Mouse (Mus musculus) cerebellum, adult 2 months (tissue): Measurements from ENCODE around the gene Ythdf1. TPM values are rescaled to one million over a fixed set of nuclear protein-coding genes. Genes with fewer than 3 reads are reported as not detected.

Experiments used
- DNase-seq, 2 experiments: peaks; one replicate each; pipeline ENCODE4 v3.0.0; 2021
- H3K27ac ChIP-seq: fragments of 200-500 bp; 2 replicates; pipeline ENCODE4 v1.5.1; 2012; ENCODE audit warnings: low read length, control low read depth, inconsistent platforms; ENCODE audit not compliant: insufficient read depth
- H3K27me3 ChIP-seq: fragments of 200-500 bp; 2 replicates; pipeline ENCODE4 v1.6.1; 2012; ENCODE audit warnings: inconsistent platforms, mild to moderate bottlenecking, low read length, moderate library complexity; ENCODE audit not compliant: control insufficient read depth, insufficient read depth
- H3K4me1 ChIP-seq: fragments of 200-500 bp; 2 replicates; pipeline ENCODE4 v1.6.1; 2011; ENCODE audit warnings: low read length; ENCODE audit not compliant: control insufficient read depth, insufficient read depth
- H3K4me3 ChIP-seq: fragments of 200-500 bp; replicated peaks from 2 replicates; pipeline ENCODE3; 2011; ENCODE audit warnings: mild to moderate bottlenecking, low read depth, low read length, control low read depth; ENCODE audit not compliant: insufficient read depth
- CTCF ChIP-seq: fragments of 200-500 bp; IDR thresholded peaks from 2 replicates; pipeline ENCODE4 v1.5.1; 2011; ENCODE audit warnings: low read depth, mild to moderate bottlenecking, control low read depth, low read length, moderate library complexity, borderline replicate concordance; ENCODE audit not compliant: insufficient read depth
- POLR2A ChIP-seq: fragments of 200-500 bp; IDR thresholded peaks from 2 replicates; pipeline ENCODE4 v1.6.1; 2011; ENCODE audit warnings: low read length, control low read depth, borderline replicate concordance; ENCODE audit not compliant: insufficient read depth
- WGBS: fragments of 180-500 bp; shearing (Covaris S2); methylation state at CpG from one replicate; pipeline ENCODE4 v1.1.7; 2018; 5-methylcytosine and 5-hydroxymethylcytosine counted together
- polyA plus RNA-seq: library from polyadenylated mRNA; depleted of rRNA; stranded (reverse); fragments of >200 nt; gene quantifications from 2 replicates; pipeline ENCODE4 v1.2.3, GENCODE M21; 2012; rRNA removed

Gene Ythdf1
- 52.3 and 59.7 TPM in 2 replicates for polyA plus RNA-seq

DNA sequence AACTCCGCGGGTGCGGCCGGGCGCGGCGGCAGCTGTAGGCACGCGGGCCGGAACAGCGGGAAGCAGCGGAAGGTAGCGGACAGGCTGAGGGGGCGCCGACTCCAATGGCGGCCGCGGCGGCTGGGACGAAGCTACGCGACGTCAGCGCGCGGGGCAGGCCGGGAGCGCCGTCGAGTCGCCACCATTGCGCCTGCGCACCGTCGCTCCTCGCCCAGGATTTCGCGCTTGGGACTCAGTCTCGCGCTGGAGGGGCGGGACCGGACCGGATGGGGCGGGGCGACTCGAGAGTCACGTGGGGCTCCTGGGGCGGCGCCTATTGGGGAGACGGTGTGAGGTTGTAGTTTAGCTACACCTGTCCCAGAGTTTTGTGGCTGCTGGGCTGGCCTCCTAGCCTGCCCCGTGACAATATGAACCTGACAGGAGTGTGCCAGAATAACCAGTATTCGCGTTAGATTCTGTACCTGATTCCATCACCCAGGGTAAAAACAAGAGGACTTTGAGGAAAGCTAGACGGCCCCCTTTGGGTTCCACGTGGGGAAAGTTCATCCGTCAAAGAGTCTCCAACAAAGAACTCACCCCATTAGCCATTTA lies at the start of gene Ythdf1:
Ythdf1 (minus strand) TSS at position 140 of the 591 bp plus-strand sequence.
- Histone ChIP-seq H3K27me3 (no peaks in the 10 kb centered on the region), H3K27ac (peak within 1 kb of the TSS; percentile 70), H3K4me1 (peaks cover 3% of the 10 kb centered on the region; the same call in 1 of the 2 replicates), H3K4me3 (peak within 1 kb of the TSS; percentile 89)
- TF ChIP-seq CTCF (no peak), POLR2A (peak; percentile 70)
- WGBS: 1% methylated on average over 56 of the region's 56 CpGs
- DNase-seq: peak; percentile 97 to 99

DNA sequence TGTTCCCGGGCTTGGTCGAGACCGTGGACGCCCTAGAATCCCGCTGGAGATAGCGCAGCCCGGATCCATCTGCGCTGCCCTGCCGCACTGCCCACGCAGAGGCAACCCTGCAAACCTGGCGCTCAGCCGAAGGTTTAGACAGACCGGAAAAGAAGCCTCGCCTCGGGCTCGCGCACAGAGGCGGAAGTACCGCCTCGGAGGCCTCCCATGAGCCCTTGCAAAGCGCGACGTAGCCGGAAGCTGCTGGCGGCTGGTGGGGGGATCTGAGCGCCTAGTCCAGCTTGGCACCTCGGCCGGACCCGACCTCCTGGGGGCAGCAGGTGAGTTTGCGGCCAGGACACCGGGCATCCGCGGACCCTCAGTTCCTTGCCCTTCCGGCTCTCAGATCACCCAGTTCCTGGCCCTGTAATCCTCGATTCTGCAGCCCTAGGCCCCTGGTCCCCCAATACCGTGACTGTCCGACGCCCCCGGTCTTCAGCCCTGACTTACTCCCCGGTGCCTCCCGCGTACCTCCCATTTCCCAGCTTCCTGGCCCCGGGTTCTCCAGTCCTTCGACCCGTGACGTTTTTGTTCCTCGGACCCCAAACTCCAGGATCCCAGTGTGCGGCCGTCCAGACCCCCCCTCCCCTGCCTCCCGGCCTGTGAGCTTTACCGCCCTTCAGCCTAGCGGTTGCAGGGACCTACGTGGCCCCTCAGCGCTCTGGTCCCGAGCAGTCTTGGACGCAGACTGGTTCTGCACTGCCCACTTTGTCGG lies 46.4 kb upstream of the Ythdf1 start, which contains the start of gene Arfgap1:
Arfgap1 (plus strand) TSS at position 216 of the 754 bp plus-strand sequence.
- H3K4me1 ChIP-seq: peaks cover 11% of the 10 kb centered on the region
- TF ChIP-seq POLR2A (peak; percentile 93), CTCF (no peak)
- peak within 1 kb of the TSS; percentile 70 for H3K4me3 ChIP-seq
- no peaks in the 10 kb centered on the region for H3K27me3 ChIP-seq
- under 1% methylated on average over 57 of the region's 57 CpGs for WGBS
- DNase-seq: peak; percentile 95 to 96
- H3K27ac ChIP-seq: peak within 1 kb of the TSS; percentile 89

DNA sequence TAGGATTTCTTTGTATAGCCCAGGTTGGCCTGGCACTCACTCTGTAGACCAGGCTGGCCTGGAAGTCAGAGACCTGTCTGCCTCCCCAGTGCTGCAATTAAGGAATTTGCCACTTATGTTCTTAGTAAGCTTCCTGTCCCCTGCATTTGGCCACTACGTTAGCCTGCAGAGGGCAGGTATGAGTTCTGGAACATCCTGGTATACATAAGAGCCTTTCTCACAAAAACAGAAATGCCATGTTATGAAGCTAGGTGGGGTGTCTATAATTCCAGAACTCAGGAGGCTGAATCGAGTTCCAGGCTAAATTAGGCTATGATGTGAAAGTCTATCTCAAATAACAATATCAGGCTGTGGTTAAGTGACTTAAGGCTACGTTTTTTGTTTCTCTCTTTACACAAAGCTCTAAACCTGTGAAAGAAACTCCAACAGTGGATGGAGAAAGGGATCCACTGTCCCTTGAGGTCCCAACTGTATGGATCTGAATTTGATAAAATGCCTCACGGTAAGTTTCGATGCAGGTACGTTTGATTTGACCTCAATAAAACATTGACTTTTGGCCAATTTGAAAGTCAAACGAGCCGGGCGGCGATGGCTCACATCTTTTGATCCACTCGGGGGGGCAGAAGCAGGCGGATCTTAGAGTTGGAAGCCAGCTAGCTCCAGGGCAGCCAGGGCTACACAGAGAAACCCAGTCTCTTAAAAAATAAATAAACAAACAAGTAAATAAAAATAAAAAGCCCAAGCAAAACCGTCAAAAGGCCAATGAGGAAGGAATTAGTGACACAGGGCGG lies 45.5 kb upstream of the Ythdf1 start:
- Histone ChIP-seq H3K4me3 (peak overlapping the region; percentile 70), H3K27me3 (no peaks in the 10 kb centered on the region), H3K27ac (peak overlapping the region; percentile 89), H3K4me1 (peaks cover 11% of the 10 kb centered on the region)
- DNase-seq: peak; percentile 52 to 61
- 3% methylated on average over 14 of the region's 14 CpGs for WGBS
- TF ChIP-seq CTCF: peak; percentile 33; the same call in 1 of the 2 replicates
- no peak for TF ChIP-seq POLR2A

- DNase-seq: peak; percentile 78 to 86
- TF ChIP-seq POLR2A: no peak
- TF ChIP-seq CTCF: peak; percentile 94
- Histone ChIP-seq H3K27ac (no peak overlapping the region), H3K4me1 (peaks cover 11% of the 10 kb centered on the region), H3K27me3 (no peaks in the 10 kb centered on the region), H3K4me3 (no peak overlapping the region)
- 3% methylated on average over 5 of the region's 5 CpGs for WGBS
Observed at GRCm38 (mm10) chr2:180963956-180964355, 43.2 kb upstream of the Ythdf1 start.

GRCm38 (mm10) chr2:180962616-180963308 lies 42.0 kb upstream of the Ythdf1 start:
- no peak for DNase-seq
- Histone ChIP-seq H3K4me3 (no peak overlapping the region), H3K27ac (no peak overlapping the region), H3K27me3 (no peaks in the 10 kb centered on the region), H3K4me1 (peaks cover 11% of the 10 kb centered on the region)
- TF ChIP-seq CTCF: no peak
- no peak for TF ChIP-seq POLR2A
- 89% methylated on average over 2 of the region's 2 CpGs for WGBS

GRCm38 (mm10) chr2:180960187-180960586 lies 39.4 kb upstream of the Ythdf1 start:
- H3K27me3 ChIP-seq: no peaks in the 10 kb centered on the region
- WGBS: 85% methylated on average over 3 of the region's 3 CpGs
- no peak overlapping the region for H3K4me3 ChIP-seq
- H3K4me1 ChIP-seq: peaks cover 2% of the 10 kb centered on the region
- no peak for DNase-seq
- TF ChIP-seq CTCF: no peak
- no peak overlapping the region for H3K27ac ChIP-seq

DNA sequence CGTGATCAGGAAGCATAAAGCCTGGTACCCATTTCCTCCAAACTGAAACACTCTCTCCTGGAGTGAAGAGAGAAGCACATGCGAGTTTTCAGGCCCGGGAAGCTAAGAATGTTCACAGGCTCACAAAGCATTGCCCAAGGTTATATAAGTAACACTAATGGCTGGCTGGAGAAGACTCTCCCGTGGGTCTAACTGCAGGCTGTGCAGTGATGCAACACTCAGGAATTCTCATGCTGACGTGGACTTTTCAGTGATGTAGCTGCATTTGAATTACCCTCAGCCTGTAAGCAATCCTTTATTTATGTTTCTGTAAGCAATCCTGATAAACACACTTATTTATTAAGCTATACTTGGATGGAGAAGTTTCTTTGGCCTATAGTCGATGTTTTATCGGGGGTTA lies 38.9 kb upstream of the Ythdf1 start:
- no peak for DNase-seq
- no peak overlapping the region for H3K4me3 ChIP-seq
- TF ChIP-seq CTCF: no peak
- no peak for TF ChIP-seq POLR2A
- no peak overlapping the region for H3K27ac ChIP-seq
- peaks cover 2% of the 10 kb centered on the region; the same call in 1 of the 2 replicates for H3K4me1 ChIP-seq
- 81% methylated on average over 7 of the region's 7 CpGs for WGBS
- H3K27me3 ChIP-seq: no peaks in the 10 kb centered on the region
